Comparison of ENCODE assay signal across 18 mouse cellular contexts in genomic region chr8:122198378-122199025, GRCm38 (mm10).
DNase-seq lines count a peak whose midpoint lies in the region; ATAC-seq and TF ChIP-seq lines count a peak whose summit lies in the region.
"Had no signal": no experiment of that assay in that cellular context is flagged by ENCODE, and none has a peak within 500 bp of the region (broad histone marks: within the 10 kb centered on the region; RNA-seq: fewer than 3 reads in every experiment).

No protein-coding gene starts in this region.

- H3K27ac ChIP-seq in heart, adult 2 months = no peak overlapping the region
- H3K27ac ChIP-seq in liver, embryonic 14.5 days = no peak overlapping the region
- H3K27ac ChIP-seq in cerebellum, adult 2 months (ENCODE audit: insufficient read depth, low read length) = no peak overlapping the region
- H3K27ac ChIP-seq: hindbrain, embryonic 12.5 days; liver, embryonic 13.5 days; macrophage; midbrain, embryonic 13.5 days had no signal

- DNase-seq in heart, adult 2 months = peak in 1 of 2 experiments; percentile 27
- DNase-seq in heart, postnatal 25 days (ENCODE audit: low spot score) = no peak
- DNase-seq in liver, embryonic 14.5 days (ENCODE audit: low read depth in 3 of 3, low spot score in 3 of 3) = no peak
- DNase-seq in liver = no peak
- peak; percentile 62 to 67 for DNase-seq in cerebellum, adult 2 months
- peak; percentile 46 for DNase-seq in heart, postnatal 4 days
- no peak for DNase-seq in ovary, postnatal 10 days (ENCODE audit: low spot score)
- DNase-seq in thymus, postnatal 10 days (ENCODE audit: low spot score in 2 of 2) = no peak
- DNase-seq: embryo, embryonic 11 days; kidney, adult 18-20 months; liver, embryonic 13.5 days; thymus, postnatal 25 days had no signal

- H3K79me2 ChIP-seq in heart, adult 2 months (replicated peaks; ENCODE audit: control insufficient read depth, insufficient read depth, low read length) = no peaks in the 10 kb centered on the region

- no peak overlapping the region for H3K4me2 ChIP-seq in liver, embryonic 14.5 days (ENCODE audit: low read depth)
- H3K4me2 ChIP-seq: hindbrain, embryonic 12.5 days; liver, embryonic 13.5 days; midbrain, embryonic 13.5 days had no signal

- TF ChIP-seq CTCF in heart, adult 2 months (IDR thresholded peaks at IDR 0.05) = peak; percentile 63
- peak; percentile 11; the same call in 1 of the 2 replicates for TF ChIP-seq CTCF in liver, embryonic 14.5 days (IDR thresholded peaks at IDR 0.05; ENCODE audit: low read depth)
- peak; percentile 49; the same call in 1 of the 2 replicates for TF ChIP-seq CTCF in cerebellum, adult 2 months (IDR thresholded peaks at IDR 0.05; ENCODE audit: borderline replicate concordance, insufficient read depth, low read depth, low read length)

- intact Hi-C loops in heart, adult 2 months (cut with DNase I) = loop anchor here (1.0 kb wide), 1 partner anchor 61 kb away; no protein-coding TSS in a partner anchor
- intact Hi-C loops in heart, postnatal 25 days (cut with DNase I) = loop anchor here (1.0 kb wide), 1 partner anchor 61 kb away; no protein-coding TSS in a partner anchor

- TF ChIP-seq POLR2A in heart, adult 2 months (IDR thresholded peaks at IDR 0.05; ENCODE audit: insufficient read depth, low read depth, low read length) = no peak
- no peak for TF ChIP-seq POLR2A in cerebellum, adult 2 months (IDR thresholded peaks at IDR 0.05; ENCODE audit: borderline replicate concordance, insufficient read depth, low read length)

- no peaks in the 10 kb centered on the region for H3K36me3 ChIP-seq in heart, adult 2 months (ENCODE audit: control insufficient read depth, insufficient read depth, low read length)
- H3K36me3 ChIP-seq in liver, embryonic 14.5 days (replicated peaks; ENCODE audit: control insufficient read depth, insufficient read depth, low read depth) = no peaks in the 10 kb centered on the region
- H3K36me3 ChIP-seq: hindbrain, embryonic 12.5 days; liver, embryonic 13.5 days; midbrain, embryonic 13.5 days had no signal

- no peak overlapping the region for H3K4me3 ChIP-seq in heart, adult 2 months
- H3K4me3 ChIP-seq in liver, embryonic 14.5 days (ENCODE audit: insufficient read depth in 1 of 2, low read depth in 2 of 2, low read length in 2 of 2) = no peak overlapping the region
- no peak overlapping the region for H3K4me3 ChIP-seq in cerebellum, adult 2 months (replicated peaks; ENCODE audit: insufficient read depth, low read depth, low read length)
- H3K4me3 ChIP-seq: erythroblast, embryonic 14.5 days; hindbrain, embryonic 12.5 days; liver, embryonic 13.5 days; midbrain, embryonic 13.5 days had no signal

- no peaks in the 10 kb centered on the region for H3K27me3 ChIP-seq in heart, adult 2 months (ENCODE audit: control insufficient read depth, insufficient read depth, low read length)
- H3K27me3 ChIP-seq in liver, embryonic 14.5 days (ENCODE audit: control insufficient read depth, insufficient read depth, low read length) = no peaks in the 10 kb centered on the region
- H3K27me3 ChIP-seq in cerebellum, adult 2 months (ENCODE audit: control insufficient read depth, insufficient read depth, low read length) = no peaks in the 10 kb centered on the region
- H3K27me3 ChIP-seq: hindbrain, embryonic 12.5 days; liver, embryonic 13.5 days; midbrain, embryonic 13.5 days had no signal

- peaks cover 5% of the 10 kb centered on the region; the same call in 1 of the 2 replicates for H3K4me1 ChIP-seq in heart, adult 2 months (ENCODE audit: control insufficient read depth, insufficient read depth, low read length)
- H3K4me1 ChIP-seq in liver, embryonic 14.5 days (replicated peaks; ENCODE audit: control insufficient read depth in 2 of 2, insufficient read depth in 2 of 2, low read length in 1 of 2) = no peaks in the 10 kb centered on the region
- peaks cover 28% of the 10 kb centered on the region for H3K4me1 ChIP-seq in cerebellum, adult 2 months (ENCODE audit: control insufficient read depth, insufficient read depth, low read length)
- H3K4me1 ChIP-seq: hindbrain, embryonic 12.5 days; liver, embryonic 13.5 days had no signal

- H3K9ac ChIP-seq in heart, adult 2 months (ENCODE audit: low read depth, low read length) = no peak overlapping the region
- H3K9ac ChIP-seq in liver, embryonic 14.5 days (replicated peaks) = no peak overlapping the region
- H3K9ac ChIP-seq: hindbrain, embryonic 12.5 days; liver, embryonic 13.5 days; midbrain, embryonic 13.5 days had no signal

- no peaks in the 10 kb centered on the region for H3K9me3 ChIP-seq in liver, embryonic 14.5 days (ENCODE audit: control insufficient read depth, low read length)
- H3K9me3 ChIP-seq: hindbrain, embryonic 12.5 days; liver, embryonic 13.5 days; midbrain, embryonic 13.5 days had no signal

- 0 out of 2 replicates have a peak, but pooled peaks have one; percentile 16 for TF ChIP-seq EP300 in heart, adult 2 months (IDR thresholded peaks at IDR 0.05; ENCODE audit: insufficient read depth, low read depth, low read length)
- TF ChIP-seq EP300 in liver, embryonic 14.5 days (IDR thresholded peaks at IDR 0.05; ENCODE audit: low read depth) = no peak

- WGBS in heart, adult 2 months = 69% methylated on average over 12 of the region's 12 CpGs
- 66% methylated on average over 12 of the region's 12 CpGs for WGBS in liver, embryonic 14.5 days (ENCODE audit: insufficient replicate concordance)
- WGBS in cerebellum, adult 2 months = 30% methylated on average over 12 of the region's 12 CpGs

- no peak for ATAC-seq in liver, embryonic 14.5 days (ENCODE audit: insufficient read depth)
- ATAC-seq: activated CD4-positive, CD25-positive, alpha-beta regulatory T cell, adult 4 months; CD4-positive, CD25-positive, alpha-beta regulatory T cell, adult 4 months; midbrain, embryonic 13.5 days had no signal

Comparison
In these comparisons a context has a peak if more than half of its experiments do, and no peak if none do; other contexts are left out.
1. DNase-seq: peak in cerebellum, adult 2 months (2 of 2) and heart, postnatal 4 days (single experiment); none in heart, postnatal 25 days (single experiment), liver, embryonic 14.5 days (0 of 3), liver (single experiment), ovary, postnatal 10 days (single experiment) and thymus, postnatal 10 days (0 of 2).
2. CTCF ChIP-seq: peak in every context shown above with its lines; median percentile 63 in heart, adult 2 months; 49 in cerebellum, adult 2 months; 11 in liver, embryonic 14.5 days.